Mouse (Mus musculus) megakaryocyte progenitor cell, adult 5-6 weeks (primary cell): ENCODE data around the gene Cfap65. TPM values are rescaled to one million over a fixed set of nuclear protein-coding genes. Genes with fewer than 3 reads are reported as not detected.

Experiments used
- ATAC-seq: replicated peaks from 2 replicates; pipeline ENCODE4 v1.8.0; 2016; ENCODE audit warnings: mild to moderate bottlenecking, moderate TSS enrichment, inconsistent platforms; ENCODE audit not compliant: poor library complexity
- total RNA-seq, 2 experiments: library from RNA; stranded (forward) in 1 of 2; stranded (reverse) in 1 of 2; fragments of 157-497, 149-512 nt in 1 of 2; fragments of 200-1000 nt in 1 of 2; gene quantifications; 2 replicates each; pipeline versions ENCODE4 v1.2.3 to v1.2.4; 2015 to 2017

Cfap65 gene
- total RNA-seq, 2 experiments from 2014 or later = not detected

DNA sequence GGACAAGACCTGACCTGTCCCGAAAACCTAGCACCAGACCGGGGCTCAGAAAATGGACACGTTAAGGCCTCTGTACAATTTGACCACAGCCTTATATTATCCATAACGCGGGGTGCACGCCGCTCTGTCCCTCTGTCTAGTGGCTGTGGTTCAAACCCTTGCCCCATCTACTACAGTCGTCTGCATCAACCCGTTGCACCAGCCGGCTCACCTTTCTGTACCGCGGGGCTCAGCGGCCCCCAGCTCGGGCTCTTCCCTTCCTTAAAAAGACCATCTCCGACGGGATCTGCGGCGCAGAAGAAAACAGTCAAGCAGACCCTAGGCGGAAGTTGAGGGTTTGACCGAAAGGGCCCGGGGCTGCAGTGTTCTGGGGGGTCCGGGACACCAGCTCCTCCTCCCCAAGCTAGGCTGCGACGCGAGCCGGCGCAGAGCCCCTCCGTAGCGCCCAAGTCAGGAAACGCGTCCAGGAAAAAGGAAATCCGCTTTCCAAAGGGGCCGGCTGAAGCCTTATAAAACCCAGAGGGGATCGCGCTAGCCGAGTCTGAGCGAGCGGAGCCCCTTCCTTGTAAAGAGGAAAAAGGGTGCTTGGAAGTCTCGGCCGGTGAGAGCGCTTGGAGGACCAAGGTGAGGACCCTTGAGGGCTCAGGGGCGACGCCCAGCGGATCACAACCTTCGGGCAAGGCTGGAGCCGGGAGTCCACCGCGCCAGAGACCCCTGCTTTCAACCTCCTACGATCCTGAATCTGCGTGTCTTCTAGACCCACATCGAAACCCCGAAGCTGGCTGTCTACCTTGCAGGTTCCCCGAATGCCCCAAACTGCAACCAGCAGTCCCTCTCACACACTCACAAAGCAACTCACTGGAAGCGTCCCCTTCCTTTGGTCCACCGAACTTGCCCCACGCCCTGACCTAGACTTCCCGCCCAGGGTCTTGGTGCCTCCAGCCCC is 50.9 kb downstream of the Cfap65 start:
- no peak for ATAC-seq

- ATAC-seq = no peak
These were observed 52.0 kb downstream of the Cfap65 start for GRCm38 (mm10) chr1:74883441-74883840.

DNA sequence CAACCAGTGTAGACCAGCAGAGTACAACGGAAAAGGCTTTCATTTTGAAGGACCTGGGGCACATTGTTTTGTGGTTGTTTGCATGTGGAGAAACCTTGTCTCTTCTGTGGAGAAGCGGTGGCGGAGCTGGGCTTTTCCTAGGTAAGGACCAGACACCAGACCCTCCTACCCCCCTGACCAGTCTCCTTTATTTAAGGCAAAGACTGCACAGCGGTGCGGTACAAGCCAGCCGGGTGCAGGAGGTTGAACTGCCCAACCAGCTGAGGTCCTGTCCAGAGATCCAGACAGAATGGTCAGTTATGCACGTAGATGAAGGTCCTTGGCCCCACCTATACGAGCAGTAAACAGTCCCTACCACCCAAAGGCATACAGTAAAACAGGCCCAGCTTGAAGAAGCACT is 52.6 kb downstream of the Cfap65 start:
- ATAC-seq = no peak

- no peak for ATAC-seq
These were observed 53.2 kb downstream of the Cfap65 start for GRCm38 (mm10) chr1:74882055-74882734.

DNA sequence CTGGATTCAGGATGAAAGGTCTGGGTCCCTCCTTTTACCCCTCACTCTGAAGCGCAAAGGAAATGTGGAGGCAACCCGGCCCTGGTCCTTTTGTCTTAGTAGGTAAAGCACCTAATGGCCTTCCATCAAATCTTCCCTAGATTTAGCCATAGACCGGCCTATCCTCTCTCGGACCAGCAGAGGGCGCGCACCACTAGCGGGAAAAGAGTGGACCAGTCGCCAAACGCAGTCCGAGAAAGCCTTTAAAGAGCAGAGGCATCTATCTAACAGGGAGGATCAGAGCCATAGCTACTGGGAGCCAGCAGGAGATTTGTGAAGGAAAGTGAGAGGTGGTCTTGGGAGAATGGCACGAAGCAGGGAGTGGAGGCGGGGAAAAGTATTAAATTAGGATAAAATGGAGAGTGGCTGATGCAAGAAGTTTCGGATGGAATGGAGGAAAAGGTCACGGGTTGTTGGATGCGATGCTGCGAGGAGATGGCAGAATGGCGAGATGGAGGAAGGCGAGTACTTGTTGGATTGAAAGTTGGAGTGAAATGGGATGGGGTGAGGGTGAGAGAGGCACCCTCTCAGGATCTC is 54.5 kb downstream of the Cfap65 start:
- peak; percentile 83 for ATAC-seq

- ATAC-seq = no peak
These were observed 58.2 kb downstream of the Cfap65 start for GRCm38 (mm10) chr1:74877199-74877598.

GRCm38 (mm10) chr1:74872218-74872617 is 63.2 kb downstream of the Cfap65 start:
- ATAC-seq = 0 out of 2 replicates have a peak, but pooled peaks have one; percentile 37

GRCm38 (mm10) chr1:74861783-74862182 is 73.6 kb downstream of the Cfap65 start:
- ATAC-seq = no peak

DNA sequence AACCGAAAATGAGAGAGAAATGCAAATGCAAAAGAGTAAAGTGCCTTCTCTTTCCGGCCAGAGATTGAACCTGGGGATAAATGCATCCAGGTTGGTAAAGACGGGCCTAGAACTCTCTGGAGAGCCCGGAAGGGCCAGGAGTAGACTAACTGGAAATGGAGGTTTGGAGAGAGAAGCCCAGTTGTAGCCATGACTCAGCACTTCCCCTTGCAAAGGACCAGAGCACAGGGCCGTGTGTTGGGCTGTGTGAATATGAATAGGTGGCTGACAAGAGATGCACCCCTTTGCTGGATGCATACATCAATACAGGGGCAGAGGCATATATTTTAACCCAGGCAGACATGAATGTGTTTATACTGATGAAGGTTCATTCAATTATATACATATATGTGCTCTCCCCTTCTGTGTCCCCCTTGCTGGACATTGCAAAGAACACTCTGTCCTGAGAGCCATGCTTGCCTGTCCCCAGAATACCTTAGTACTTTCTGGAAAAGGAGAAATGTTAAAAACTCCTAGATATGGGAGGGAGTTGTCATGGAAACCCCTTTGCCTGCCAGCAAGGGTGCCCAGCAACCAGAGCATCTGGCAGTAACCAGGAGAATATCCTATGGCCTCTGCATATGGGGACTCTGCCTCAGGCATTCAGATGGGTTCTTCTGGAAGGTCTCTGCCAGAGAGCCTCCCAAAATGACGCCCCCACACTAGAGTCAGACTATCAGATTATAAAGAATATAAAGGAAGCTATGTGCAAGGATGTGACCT is 76.0 kb downstream of the Cfap65 start:
- no peak for ATAC-seq

DNA sequence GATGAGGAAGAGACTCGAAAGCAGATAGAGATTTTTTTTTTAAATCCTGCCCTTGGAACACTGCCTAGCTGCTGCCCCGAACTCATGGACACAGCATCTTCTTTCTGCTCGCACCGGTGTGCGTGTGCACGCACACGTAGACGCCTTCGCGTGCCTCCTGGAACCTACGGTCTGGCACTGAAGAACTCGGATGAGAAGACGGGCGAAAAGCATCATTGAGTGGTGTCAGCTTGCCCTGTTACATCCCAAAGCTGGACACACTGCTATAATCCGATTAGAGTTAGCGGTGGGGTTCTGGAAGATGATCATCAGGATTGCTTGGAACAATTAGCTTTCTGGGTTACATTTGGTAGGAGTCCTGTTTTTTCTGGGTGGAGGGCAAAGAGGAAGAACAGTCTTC is 76.6 kb downstream of the Cfap65 start:
- no peak for ATAC-seq

- ATAC-seq = peak; percentile 57
These were observed 77.2 kb downstream of the Cfap65 start for GRCm38 (mm10) chr1:74858171-74858719.

- no peak for ATAC-seq
These were observed 77.7 kb downstream of the Cfap65 start for GRCm38 (mm10) chr1:74857677-74858076.

GRCm38 (mm10) chr1:74857201-74857600 is 78.2 kb downstream of the Cfap65 start:
- ATAC-seq = no peak

GRCm38 (mm10) chr1:74856791-74857190 is 78.6 kb downstream of the Cfap65 start:
- ATAC-seq = no peak

DNA sequence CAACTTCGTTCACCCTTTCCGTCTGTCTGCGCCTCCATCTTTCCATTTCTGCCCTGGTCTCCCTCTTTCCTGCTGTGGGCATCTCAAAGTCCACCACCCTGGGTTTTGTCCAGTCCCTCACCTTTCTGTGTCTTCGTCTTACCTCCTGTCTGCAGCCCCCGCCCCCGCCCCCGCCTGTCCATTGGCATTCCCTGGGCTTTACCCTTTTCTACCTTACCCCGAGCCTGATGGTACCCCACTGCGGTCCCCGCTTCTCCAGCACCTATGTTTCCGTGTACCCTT is 79.0 kb downstream of the Cfap65 start:
- ATAC-seq = no peak

GRCm38 (mm10) chr1:74855651-74856438 is 79.6 kb downstream of the Cfap65 start:
- no peak for ATAC-seq

DNA sequence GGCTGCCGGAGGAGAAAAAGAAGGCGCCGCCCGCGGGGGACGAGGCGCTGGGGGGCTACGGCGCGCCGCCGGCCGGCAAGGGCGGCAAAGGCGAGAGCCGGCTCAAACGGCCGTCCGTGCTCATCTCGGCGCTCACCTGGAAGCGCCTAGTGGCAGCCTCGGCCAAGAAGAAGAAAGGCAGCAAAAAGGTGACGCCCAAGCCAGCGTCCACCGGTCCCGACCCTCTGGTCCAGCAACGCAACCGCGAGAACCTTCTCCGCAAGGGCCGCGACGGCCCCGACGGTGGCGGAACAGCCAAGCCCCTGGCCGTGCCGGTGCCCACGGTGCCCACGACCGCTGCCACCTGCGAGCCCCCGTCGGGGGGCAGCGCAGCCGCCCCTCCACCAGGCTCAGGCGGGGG is 80.2 kb downstream of the Cfap65 start:
- ATAC-seq = no peak

GRCm38 (mm10) chr1:74854306-74855056 is 80.9 kb downstream of the Cfap65 start, which contains the start of gene Cdk5r2:
Cdk5r2 (plus strand) TSS chr1:74854934.
- ATAC-seq = peak; percentile 85
